25 mouse cellular contexts compared by ENCODE assay signal in genomic region chr2:91252512-91252911, GRCm38 (mm10). TPM values are rescaled to one million over a fixed set of nuclear protein-coding genes. Genes with fewer than 3 reads are reported as not detected.
DNase-seq lines count a peak whose midpoint lies in the region; ATAC-seq and TF ChIP-seq lines count a peak whose summit lies in the region.
"Had no signal": no experiment of that assay in that cellular context is flagged by ENCODE, and none has a peak within 500 bp of the region (broad histone marks: within the 10 kb centered on the region; RNA-seq: fewer than 3 reads in every experiment).

No protein-coding gene starts in this region.

- H3K9ac ChIP-seq in heart, embryonic 13.5 days: peak overlapping the region; percentile 37; the same call in 1 of the 2 replicates
- H3K9ac ChIP-seq in heart, embryonic 15.5 days: no peak overlapping the region
- H3K9ac ChIP-seq: forebrain, postnatal 0 days; hindbrain, embryonic 13.5 days; intestine, embryonic 15.5 days had no signal

- H3K9me3 ChIP-seq in heart, embryonic 10.5 days: no peaks in the 10 kb centered on the region
- H3K9me3 ChIP-seq in heart, embryonic 13.5 days: no peaks in the 10 kb centered on the region
- no peaks in the 10 kb centered on the region for H3K9me3 ChIP-seq in heart, embryonic 15.5 days (replicated peaks)
- H3K9me3 ChIP-seq: forebrain, embryonic 10.5 days; hindbrain, embryonic 10.5 days; hindbrain, embryonic 13.5 days; intestine, embryonic 15.5 days had no signal

- intact Hi-C loops in gastrocnemius, adult 2 months (cut with DNase I): no loop called here
- intact Hi-C loops in heart, postnatal 36 days (cut with DNase I): no loop called here
- intact Hi-C loops in heart, postnatal 10 days (cut with DNase I): no loop called here

- H3K36me3 ChIP-seq in heart, embryonic 10.5 days: no peaks in the 10 kb centered on the region
- H3K36me3 ChIP-seq in heart, embryonic 13.5 days: no peaks in the 10 kb centered on the region
- no peaks in the 10 kb centered on the region for H3K36me3 ChIP-seq in heart, embryonic 15.5 days
- H3K36me3 ChIP-seq in thymus, adult 2 months (ENCODE audit: control insufficient read depth, insufficient read depth, low read length): no peaks in the 10 kb centered on the region
- H3K36me3 ChIP-seq: forebrain, embryonic 10.5 days; hindbrain, embryonic 10.5 days; hindbrain, embryonic 13.5 days; intestine, embryonic 15.5 days had no signal

- H3K4me1 ChIP-seq in heart, embryonic 10.5 days: peaks cover 37% of the 10 kb centered on the region
- peaks cover 32% of the 10 kb centered on the region for H3K4me1 ChIP-seq in heart, embryonic 13.5 days
- peaks cover 22% of the 10 kb centered on the region for H3K4me1 ChIP-seq in heart, embryonic 15.5 days (replicated peaks)
- peaks cover 21% of the 10 kb centered on the region for H3K4me1 ChIP-seq in thymus, adult 2 months (replicated peaks; ENCODE audit: control insufficient read depth, insufficient read depth, low read length)

- peak overlapping the region; percentile 97 for H3K27ac ChIP-seq in gastrocnemius, adult 2 months
- H3K27ac ChIP-seq in heart, embryonic 10.5 days: no peak overlapping the region
- H3K27ac ChIP-seq in heart, embryonic 13.5 days (replicated peaks): peak overlapping the region; percentile 74
- peak overlapping the region; percentile 63 for H3K27ac ChIP-seq in heart, embryonic 15.5 days
- H3K27ac ChIP-seq in thymus, adult 2 months (ENCODE audit: control insufficient read depth, insufficient read depth, low read length): no peak overlapping the region
- H3K27ac ChIP-seq: forebrain, embryonic 10.5 days; hindbrain, embryonic 10.5 days; hindbrain, embryonic 13.5 days; intestine, embryonic 15.5 days had no signal

- no peak overlapping the region for H3K4me2 ChIP-seq in heart, embryonic 13.5 days
- H3K4me2 ChIP-seq in heart, embryonic 15.5 days: no peak overlapping the region
- H3K4me2 ChIP-seq: hindbrain, embryonic 13.5 days; intestine, embryonic 15.5 days had no signal

- no peak for TF ChIP-seq POLR2A in thymus, adult 2 months (IDR thresholded peaks at IDR 0.05; ENCODE audit: control insufficient read depth, extremely low read depth, insufficient read depth, low read length, poor library complexity)

- peak; percentile 57 for DNase-seq in gastrocnemius, adult 2 months
- DNase-seq in gastrocnemius, postnatal 4 days (ENCODE audit: low spot score in 2 of 2): no peak
- peak; percentile 16 for DNase-seq in heart, embryonic 10.5 days (ENCODE audit: low spot score)
- DNase-seq in heart, postnatal 36 days: no peak
- no peak for DNase-seq in heart, postnatal 10 days
- DNase-seq in thymus, adult 2 months: no peak
- DNase-seq: adrenal gland, adult 8-10 months; adrenal gland, postnatal 25 days; cerebellum, adult 11-12 months; cerebellum, adult 8-10 months; cerebellum, postnatal 14 days; forebrain, postnatal 0 days; gastrocnemius, postnatal 25 days; kidney, adult 18-20 months; kidney, adult 9 months had no signal

- peaks cover 34% of the 10 kb centered on the region for H3K27me3 ChIP-seq in heart, embryonic 10.5 days (ENCODE audit: insufficient read depth, poor library complexity, severe bottlenecking)
- H3K27me3 ChIP-seq in heart, embryonic 13.5 days (replicated peaks): peaks cover 40% of the 10 kb centered on the region
- H3K27me3 ChIP-seq in heart, embryonic 15.5 days: peaks cover 3% of the 10 kb centered on the region; the same call in 1 of the 2 replicates
- H3K27me3 ChIP-seq in thymus, adult 2 months (ENCODE audit: control insufficient read depth, insufficient read depth, low read length): peaks cover 26% of the 10 kb centered on the region

- no peak for ATAC-seq in heart, embryonic 13.5 days (ENCODE audit: extremely low read depth, insufficient number of reproducible peaks, low FRiP score, low TSS enrichment)
- ATAC-seq in heart, embryonic 15.5 days (replicated peaks; ENCODE audit: insufficient number of reproducible peaks, insufficient read depth, low FRiP score, low read depth): no peak
- ATAC-seq: activated CD4-positive, CD25-positive, alpha-beta regulatory T cell, adult 4 months; forebrain, embryonic 14.5 days; forebrain, postnatal 0 days; hindbrain, embryonic 16.5 days; intestine, embryonic 15.5 days had no signal

- TF ChIP-seq CTCF in gastrocnemius, adult 2 months (IDR thresholded peaks at IDR 0.05): no peak; the same call in 1 of the 2 replicates
- no peak for TF ChIP-seq CTCF in thymus, adult 2 months (IDR thresholded peaks at IDR 0.05; ENCODE audit: borderline replicate concordance, control insufficient read depth, extremely low read depth, insufficient read depth, low read length, poor library complexity)

- H3K4me3 ChIP-seq in gastrocnemius, adult 2 months: peak overlapping the region; percentile 34; the same call in 1 of the 2 replicates
- no peak overlapping the region for H3K4me3 ChIP-seq in heart, embryonic 10.5 days
- H3K4me3 ChIP-seq in heart, embryonic 13.5 days: no peak overlapping the region
- H3K4me3 ChIP-seq in heart, embryonic 15.5 days: no peak overlapping the region
- H3K4me3 ChIP-seq in thymus, adult 2 months (ENCODE audit: control insufficient read depth, insufficient read depth, low read length): no peak overlapping the region
- H3K4me3 ChIP-seq: forebrain, embryonic 10.5 days; hindbrain, embryonic 10.5 days; hindbrain, embryonic 13.5 days; intestine, embryonic 15.5 days had no signal

- 48% methylated on average over 4 of the region's 4 CpGs for WGBS in heart, embryonic 10.5 days
- 40% methylated on average over 4 of the region's 4 CpGs for WGBS in heart, embryonic 13.5 days
- WGBS in heart, embryonic 15.5 days: 39% methylated on average over 4 of the region's 4 CpGs
- WGBS in thymus, adult 2 months: 70% methylated on average over 4 of the region's 4 CpGs

RNA-seq across cellular contexts. Expression of gene Pacsin3, which starts 3.2 kb away (rescaled TPM):
- 100 to 1,000 TPM; 375 to 428 TPM for total RNA-seq in gastrocnemius, adult 2 months (2021)
- 100 to 1,000 TPM; 297 to 321 TPM for total RNA-seq in gastrocnemius, postnatal 4 days (2021)
- 26.0 and 27.4 TPM in 2 replicates for polyA plus RNA-seq in heart, embryonic 10.5 days (2016; fragmentation: Nextera tagmentation; extraction: Ambion mirVana)
- 100 to 1,000 TPM; 150 to 151 TPM for total RNA-seq in heart, postnatal 36 days (2021)
- 35.4 and 38.2 TPM in 2 replicates for polyA plus RNA-seq in heart, embryonic 13.5 days (2015; fragmentation: Nextera tagmentation; extraction: Ambion mirVana)
- total RNA-seq in heart, postnatal 10 days (2021): 100 to 1,000 TPM; 102 to 119 TPM
- polyA plus RNA-seq in heart, embryonic 15.5 days (2015; fragmentation: Nextera tagmentation; extraction: Ambion mirVana): 47.6 and 52.8 TPM in 2 replicates
- 5.6 and 14.9 TPM in 2 replicates for polyA plus RNA-seq in thymus, adult 2 months (2012; rRNA removed)
- total RNA-seq: granulocyte monocyte progenitor cell, adult 5-6 weeks had no signal

RNA-seq across cellular contexts. Expression of gene Arfgap2, which starts 12.3 kb away (rescaled TPM):
- total RNA-seq in gastrocnemius, adult 2 months (2021): 100 to 1,000 TPM; 152 to 211 TPM
- 10 to 100 TPM; 86.1 to 95.9 TPM for total RNA-seq in gastrocnemius, postnatal 4 days (2021)
- 82.3 and 85.7 TPM in 2 replicates for polyA plus RNA-seq in heart, embryonic 10.5 days (2016; fragmentation: Nextera tagmentation; extraction: Ambion mirVana)
- total RNA-seq in heart, postnatal 36 days (2021): 10 to 100 TPM; 57.1 to 60.9 TPM
- 63.3 and 64.4 TPM in 2 replicates for polyA plus RNA-seq in heart, embryonic 13.5 days (2015; fragmentation: Nextera tagmentation; extraction: Ambion mirVana)
- total RNA-seq in heart, postnatal 10 days (2021): 10 to 100 TPM; 64.2 to 64.5 TPM
- polyA plus RNA-seq in heart, embryonic 15.5 days (2015; fragmentation: Nextera tagmentation; extraction: Ambion mirVana): 54.8 and 69.1 TPM in 2 replicates
- polyA plus RNA-seq in thymus, adult 2 months (2012; rRNA removed): 77.6 and 93.9 TPM in 2 replicates

RNA-seq across cellular contexts. Expression of gene Ddb2, which starts 15.7 kb away (rescaled TPM):
- 1 to 10 TPM; 2.6 to 2.8 TPM for total RNA-seq in gastrocnemius, adult 2 months (2021)
- total RNA-seq in gastrocnemius, postnatal 4 days (2021): 1 to 10 TPM; 6.8 to 9.5 TPM
- 7.3 and 9.4 TPM in 2 replicates for polyA plus RNA-seq in heart, embryonic 10.5 days (2016; fragmentation: Nextera tagmentation; extraction: Ambion mirVana)
- total RNA-seq in heart, postnatal 36 days (2021): 1 to 10 TPM; 3.0 to 3.9 TPM
- 7.1 and 7.4 TPM in 2 replicates for polyA plus RNA-seq in heart, embryonic 13.5 days (2015; fragmentation: Nextera tagmentation; extraction: Ambion mirVana)
- 1 to 10 TPM; 5.4 to 6.7 TPM for total RNA-seq in heart, postnatal 10 days (2021)
- polyA plus RNA-seq in heart, embryonic 15.5 days (2015; fragmentation: Nextera tagmentation; extraction: Ambion mirVana): 8.4 and 11.3 TPM in 2 replicates
- polyA plus RNA-seq in thymus, adult 2 months (2012; rRNA removed): 51.2 and 65.7 TPM in 2 replicates

RNA-seq across cellular contexts. Expression of gene Acp2, which starts 49.8 kb away (rescaled TPM):
- total RNA-seq in gastrocnemius, adult 2 months (2021): 10 to 100 TPM; 12.5 to 13.6 TPM
- total RNA-seq in gastrocnemius, postnatal 4 days (2021): 10 to 100 TPM; 19.5 to 21.8 TPM
- 17.6 and 24.2 TPM in 2 replicates for polyA plus RNA-seq in heart, embryonic 10.5 days (2016; fragmentation: Nextera tagmentation; extraction: Ambion mirVana)
- total RNA-seq in heart, postnatal 36 days (2021): 10 to 100 TPM; 18.0 to 19.5 TPM
- 17.1 and 19.3 TPM in 2 replicates for polyA plus RNA-seq in heart, embryonic 13.5 days (2015; fragmentation: Nextera tagmentation; extraction: Ambion mirVana)
- 10 to 100 TPM; 19.1 to 23.8 TPM for total RNA-seq in heart, postnatal 10 days (2021)
- polyA plus RNA-seq in heart, embryonic 15.5 days (2015; fragmentation: Nextera tagmentation; extraction: Ambion mirVana): 15.2 and 17.1 TPM in 2 replicates
- 31.1 TPM in 2 replicates for polyA plus RNA-seq in thymus, adult 2 months (2012; rRNA removed)

RNA-seq across cellular contexts. Expression of gene Nr1h3, which starts 49.9 kb away (rescaled TPM):
- 10 to 100 TPM; 26.8 to 26.9 TPM for total RNA-seq in gastrocnemius, adult 2 months (2021)
- total RNA-seq in gastrocnemius, postnatal 4 days (2021): 1 to 10 TPM; 2.4 to 4.5 TPM
- 1.9 and 4.5 TPM in 2 replicates for polyA plus RNA-seq in heart, embryonic 10.5 days (2016; fragmentation: Nextera tagmentation; extraction: Ambion mirVana)
- 10 to 100 TPM; 17.3 TPM for total RNA-seq in heart, postnatal 36 days (2021)
- 1.9 and 2.7 TPM in 2 replicates for polyA plus RNA-seq in heart, embryonic 13.5 days (2015; fragmentation: Nextera tagmentation; extraction: Ambion mirVana)
- 1 to 10 TPM; 3.9 to 7.6 TPM for total RNA-seq in heart, postnatal 10 days (2021)
- 3.5 and 4.1 TPM in 2 replicates for polyA plus RNA-seq in heart, embryonic 15.5 days (2015; fragmentation: Nextera tagmentation; extraction: Ambion mirVana)
- 35.2 and 38.8 TPM in 2 replicates for polyA plus RNA-seq in thymus, adult 2 months (2012; rRNA removed)

Comparison
In these comparisons a context has a peak if more than half of its experiments do, and no peak if none do; other contexts are left out.
1. DNase-seq: peak in gastrocnemius, adult 2 months (single experiment) and heart, embryonic 10.5 days (single experiment); none in gastrocnemius, postnatal 4 days (0 of 2), heart, postnatal 36 days (0 of 2), heart, postnatal 10 days (0 of 2) and thymus, adult 2 months (single experiment).
2. H3K27ac ChIP-seq: peak in gastrocnemius, adult 2 months (single experiment), heart, embryonic 13.5 days (single experiment) and heart, embryonic 15.5 days (single experiment); none in heart, embryonic 10.5 days (single experiment) and thymus, adult 2 months (single experiment).